Mouse (Mus musculus): ENCODE measurements at regions not wholly inside any gene's neighbourhood (a gene's known extent, or its start where the extent isn't known, plus 50 kb on each side); places are given as distances from the start of the nearest gene placed in this dataset.

DNA sequence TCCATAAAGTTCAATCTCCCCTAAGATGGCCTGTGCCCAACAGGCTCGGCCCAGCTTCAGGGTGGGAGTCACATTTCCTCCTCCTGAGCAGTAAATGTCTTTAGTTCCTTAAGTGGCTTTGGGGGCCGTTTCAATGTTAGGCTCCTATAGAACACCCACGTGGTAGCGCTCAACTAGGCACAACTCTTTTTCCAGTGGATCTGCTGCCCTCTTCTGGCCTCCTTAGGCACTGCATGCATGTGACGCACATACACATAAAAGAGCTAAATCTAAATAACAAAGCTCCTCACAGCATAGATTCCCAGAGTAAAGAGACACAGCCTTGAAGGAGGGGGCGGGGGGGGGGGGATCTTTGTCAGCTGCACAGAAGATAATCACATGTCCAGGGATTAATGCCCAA lies 233.6 kb downstream of the Agtpbp1 start:
- WGBS: 59% methylated on average over 6 of the region's 6 CpGs
- H3K9ac ChIP-seq: no peak overlapping the region
- H3K4me2 ChIP-seq: no peak overlapping the region
- no peak for ATAC-seq (ENCODE audit: low FRiP score)
- H3K9me3 ChIP-seq: peaks cover 2% of the 10 kb centered on the region; the same call in 1 of the 2 replicates
- H3K4me3 ChIP-seq (replicated peaks): no peak overlapping the region
- H3K27me3 ChIP-seq: no peaks in the 10 kb centered on the region
- H3K27ac ChIP-seq: no peak overlapping the region
- no peaks in the 10 kb centered on the region for H3K4me1 ChIP-seq
- H3K36me3 ChIP-seq (replicated peaks): no peaks in the 10 kb centered on the region

DNA sequence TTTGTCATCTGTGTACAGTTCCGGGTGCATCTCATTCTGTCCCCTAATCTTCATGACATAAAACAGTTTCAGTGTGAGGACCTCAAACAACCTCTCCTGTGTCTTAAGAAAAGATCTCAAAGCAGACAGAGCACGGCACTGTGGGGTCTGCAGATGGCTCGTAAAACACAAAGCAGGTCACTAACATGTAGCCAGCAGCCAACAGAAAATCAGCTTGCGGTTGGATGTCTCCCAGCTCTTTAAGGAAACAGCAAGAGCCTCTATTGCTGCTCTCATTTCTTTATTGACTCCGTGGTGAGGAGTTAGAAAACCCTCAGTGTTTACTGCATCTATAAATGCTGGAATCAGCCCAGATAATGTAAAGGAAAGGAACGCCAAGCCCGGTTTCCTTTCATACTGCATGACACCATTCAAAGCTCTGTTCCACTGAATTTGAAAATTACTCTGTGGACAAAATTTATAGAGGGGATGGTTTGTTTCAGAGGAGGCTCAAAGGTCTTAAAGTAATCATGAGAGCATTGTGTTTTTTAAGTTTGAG lies 234.3 kb downstream of the Agtpbp1 start:
- no peak overlapping the region for H3K4me2 ChIP-seq
- 83% methylated on average over 7 of the region's 7 CpGs for WGBS
- H3K9ac ChIP-seq: no peak overlapping the region
- H3K4me3 ChIP-seq (replicated peaks): no peak overlapping the region
- no peaks in the 10 kb centered on the region for H3K4me1 ChIP-seq
- peaks cover 2% of the 10 kb centered on the region; the same call in 1 of the 2 replicates for H3K9me3 ChIP-seq
- no peaks in the 10 kb centered on the region for H3K36me3 ChIP-seq (replicated peaks)
- ATAC-seq (ENCODE audit: low FRiP score): no peak
- H3K27me3 ChIP-seq: no peaks in the 10 kb centered on the region
- H3K27ac ChIP-seq: no peak overlapping the region

DNA sequence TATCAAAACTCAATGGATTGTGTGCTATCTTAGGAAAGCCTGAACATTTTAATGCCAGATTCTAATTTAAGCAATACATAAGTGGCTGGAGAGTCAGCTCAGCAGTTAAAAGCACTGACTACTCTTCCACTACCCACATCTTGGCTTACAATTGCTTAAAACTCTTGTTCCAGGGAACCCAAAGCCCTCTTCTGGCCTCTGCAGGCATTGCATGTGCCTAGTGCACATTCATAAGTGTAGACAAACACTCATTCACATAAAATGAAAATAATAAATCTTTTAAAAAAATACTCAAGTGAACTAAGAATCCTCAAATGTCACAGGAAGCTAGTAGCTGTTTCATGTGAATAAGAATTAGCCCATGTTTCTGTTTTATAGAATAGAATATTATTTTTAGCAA lies 236.5 kb downstream of the Agtpbp1 start:
- ATAC-seq (ENCODE audit: low FRiP score): no peak

DNA sequence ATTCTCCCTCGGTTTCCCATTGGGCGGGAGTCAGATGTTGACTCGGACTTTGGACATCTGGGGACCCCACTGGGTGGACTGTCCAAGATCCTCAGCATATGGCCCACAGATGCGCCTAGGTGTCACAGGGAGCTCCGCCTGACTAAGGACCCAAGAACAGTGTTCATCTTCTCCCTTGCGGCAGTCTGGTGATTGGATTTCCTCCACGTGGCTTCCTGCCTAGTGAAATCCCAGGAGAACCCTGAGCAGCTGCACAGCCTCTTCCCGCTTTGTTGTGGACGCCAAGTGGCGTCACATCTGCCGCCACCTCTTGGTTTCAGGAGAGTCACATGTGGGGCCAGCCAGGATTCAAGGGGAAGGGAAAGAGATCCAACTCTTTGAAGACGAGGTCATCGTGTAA lies 243.2 kb downstream of the Agtpbp1 start:
- H3K27ac ChIP-seq: no peak overlapping the region
- H3K4me2 ChIP-seq: no peak overlapping the region
- H3K9me3 ChIP-seq: no peaks in the 10 kb centered on the region
- no peaks in the 10 kb centered on the region for H3K36me3 ChIP-seq (replicated peaks)
- no peaks in the 10 kb centered on the region; the same call in 1 of the 2 replicates for H3K27me3 ChIP-seq
- no peak overlapping the region for H3K9ac ChIP-seq
- H3K4me3 ChIP-seq (replicated peaks): no peak overlapping the region
- ATAC-seq (ENCODE audit: low FRiP score): no peak
- no peaks in the 10 kb centered on the region for H3K4me1 ChIP-seq
- 90% methylated on average over 13 of the region's 13 CpGs for WGBS

More for the DNA sequence above, 236.5 kb downstream of the Agtpbp1 start:
- H3K27me3 ChIP-seq: no peaks in the 10 kb centered on the region
- no peak overlapping the region for H3K9ac ChIP-seq
- H3K4me3 ChIP-seq (replicated peaks): no peak overlapping the region
- H3K4me1 ChIP-seq: no peaks in the 10 kb centered on the region
- no peak overlapping the region for H3K27ac ChIP-seq
- no peaks in the 10 kb centered on the region for H3K36me3 ChIP-seq (replicated peaks)
- peaks cover 2% of the 10 kb centered on the region; the same call in 1 of the 2 replicates for H3K9me3 ChIP-seq
- H3K4me2 ChIP-seq: no peak overlapping the region

DNA sequence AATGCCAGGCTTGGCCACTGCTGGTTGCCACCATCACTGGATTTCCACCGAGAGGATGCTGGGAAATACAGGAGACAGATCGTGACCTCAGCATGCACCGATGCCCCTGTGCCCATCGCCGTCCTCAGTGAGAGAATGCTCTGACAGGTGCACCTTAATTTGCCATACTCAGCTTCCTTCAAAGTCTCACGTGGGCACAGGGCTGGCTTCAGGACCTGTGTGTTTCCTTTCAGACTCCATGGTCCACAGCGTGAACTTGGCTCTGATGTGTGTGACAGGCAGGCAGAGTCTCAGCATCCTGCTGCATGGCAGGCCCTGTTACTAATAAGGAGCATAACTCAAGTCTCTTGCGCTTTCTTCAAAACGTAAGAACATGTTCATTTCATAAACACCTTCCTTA lies 246.6 kb downstream of the Agtpbp1 start:
- ATAC-seq (ENCODE audit: low FRiP score): no peak
- no peak overlapping the region for H3K4me2 ChIP-seq
- H3K27me3 ChIP-seq: no peaks in the 10 kb centered on the region; the same call in 1 of the 2 replicates
- H3K4me1 ChIP-seq: 0 out of 2 replicates have a peak, but pooled peaks cover 2% of the 10 kb centered on the region
- H3K9me3 ChIP-seq: no peaks in the 10 kb centered on the region
- no peaks in the 10 kb centered on the region for H3K36me3 ChIP-seq (replicated peaks)
- H3K27ac ChIP-seq: no peak overlapping the region
- 94% methylated on average over 9 of the region's 9 CpGs for WGBS
- no peak overlapping the region for H3K9ac ChIP-seq
- H3K4me3 ChIP-seq (replicated peaks): no peak overlapping the region

DNA sequence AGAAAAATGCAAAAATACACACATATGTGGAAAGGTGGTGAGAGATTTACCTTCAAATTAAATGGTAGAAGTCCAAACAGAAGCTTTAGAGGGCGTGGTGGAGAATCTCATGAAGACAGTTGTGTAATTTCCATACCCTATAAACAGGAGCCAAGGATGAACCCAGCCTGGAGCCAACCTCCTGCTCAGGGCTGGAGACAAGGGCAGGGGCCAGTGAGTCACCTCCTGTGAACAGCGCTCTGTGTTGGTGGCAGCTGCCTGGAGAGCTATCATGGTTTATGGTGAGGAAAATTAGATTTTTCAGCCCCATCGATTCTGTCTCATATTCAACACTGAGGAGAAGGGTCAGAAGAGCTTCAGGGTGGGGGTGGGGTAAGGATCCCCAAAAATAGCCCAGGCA lies 261.1 kb downstream of the Agtpbp1 start:
- H3K36me3 ChIP-seq (replicated peaks): no peaks in the 10 kb centered on the region
- ATAC-seq (ENCODE audit: low FRiP score): no peak
- H3K4me1 ChIP-seq: no peaks in the 10 kb centered on the region
- H3K9ac ChIP-seq: no peak overlapping the region
- H3K27ac ChIP-seq: no peak overlapping the region
- no peak overlapping the region for H3K4me2 ChIP-seq
- WGBS: 84% methylated on average over 3 of the region's 3 CpGs
- no peaks in the 10 kb centered on the region for H3K27me3 ChIP-seq
- no peak overlapping the region for H3K4me3 ChIP-seq (replicated peaks)
- no peaks in the 10 kb centered on the region for H3K9me3 ChIP-seq

DNA sequence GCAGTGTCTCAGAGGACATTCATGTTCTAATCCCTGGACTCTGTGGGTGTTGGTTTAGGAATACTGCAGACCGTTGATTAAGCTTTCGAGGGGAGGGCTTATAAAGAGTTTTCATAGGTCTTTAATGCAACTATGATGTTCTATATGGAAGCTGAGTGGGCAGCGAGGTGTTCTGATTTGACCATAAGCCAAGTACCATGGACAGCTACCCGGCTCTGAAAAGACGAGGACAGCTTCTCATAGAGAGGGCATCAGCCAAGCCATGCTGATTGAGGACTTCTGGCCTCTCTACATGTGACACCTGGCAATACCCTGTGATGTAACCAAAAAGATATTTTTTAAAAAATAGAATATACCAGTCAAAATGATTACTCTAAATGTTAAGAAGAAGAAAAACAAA lies 261.6 kb downstream of the Agtpbp1 start:
- Histone ChIP-seq H3K36me3 (replicated peaks) (no peaks in the 10 kb centered on the region), H3K9me3 (no peaks in the 10 kb centered on the region), H3K9ac (no peak overlapping the region), H3K27me3 (no peaks in the 10 kb centered on the region), H3K4me3 (replicated peaks) (no peak overlapping the region), H3K4me2 (no peak overlapping the region), H3K27ac (no peak overlapping the region), H3K4me1 (no peaks in the 10 kb centered on the region)
- 49% methylated on average over 5 of the region's 5 CpGs for WGBS
- ATAC-seq (ENCODE audit: low FRiP score): no peak

DNA sequence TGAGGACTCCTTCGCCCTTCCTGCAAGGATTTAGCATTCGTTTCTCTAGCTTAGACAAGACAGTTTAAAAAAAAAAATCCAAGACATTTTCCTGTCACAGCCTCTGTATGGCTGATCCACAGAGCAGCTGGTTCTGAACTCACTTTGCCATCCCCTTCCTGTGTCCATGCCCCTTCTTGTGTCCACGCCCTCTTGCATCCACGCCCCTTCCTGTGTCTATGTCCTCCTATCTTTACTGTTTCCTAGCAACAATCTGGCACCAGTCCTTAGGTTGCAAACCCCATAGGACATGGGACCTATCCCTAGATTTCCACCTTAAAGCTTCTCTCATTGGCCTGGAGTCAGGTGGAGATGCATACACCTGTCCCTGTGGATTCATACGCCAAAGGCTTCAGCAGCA lies 264.8 kb downstream of the Agtpbp1 start:
- Histone ChIP-seq H3K4me2 (no peak overlapping the region), H3K4me1 (0 out of 2 replicates have a peak, but pooled peaks cover 2% of the 10 kb centered on the region), H3K36me3 (replicated peaks) (no peaks in the 10 kb centered on the region), H3K27ac (no peak overlapping the region), H3K27me3 (peaks cover 4% of the 10 kb centered on the region; the same call in 1 of the 2 replicates), H3K9ac (no peak overlapping the region), H3K9me3 (no peaks in the 10 kb centered on the region), H3K4me3 (replicated peaks) (no peak overlapping the region)
- WGBS: 95% methylated on average over 5 of the region's 5 CpGs
- no peak for ATAC-seq (ENCODE audit: low FRiP score)

DNA sequence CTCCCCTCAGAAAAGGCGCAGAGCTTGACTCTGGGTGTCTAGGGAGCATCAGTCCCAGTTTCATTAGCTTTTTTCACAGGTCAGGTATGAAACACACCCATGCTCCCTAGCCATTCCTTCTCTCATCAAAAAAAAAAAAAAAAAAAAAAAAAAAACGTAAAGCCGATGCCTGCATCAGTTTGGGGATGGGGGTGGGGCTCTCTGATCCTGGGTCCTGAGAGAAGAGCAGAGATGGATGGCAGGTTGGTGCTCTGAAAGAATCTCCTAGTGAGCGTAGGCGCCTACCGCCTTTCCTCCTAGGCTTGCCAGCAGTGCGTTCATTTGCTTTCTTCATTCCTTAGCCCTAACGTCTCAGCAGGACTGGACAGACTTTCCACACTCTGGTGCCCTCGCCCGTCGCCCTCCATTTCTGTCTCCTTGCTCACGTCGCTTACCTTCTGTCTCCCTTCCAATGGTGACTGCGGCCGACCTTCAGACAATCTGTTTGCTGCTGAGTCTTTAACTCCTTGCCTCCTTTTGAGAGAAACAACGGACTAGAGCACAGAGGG lies 267.5 kb downstream of the Agtpbp1 start:
- Histone ChIP-seq H3K4me3 (replicated peaks) (no peak overlapping the region), H3K36me3 (replicated peaks) (no peaks in the 10 kb centered on the region), H3K9me3 (no peaks in the 10 kb centered on the region), H3K4me2 (no peak overlapping the region), H3K9ac (no peak overlapping the region), H3K27me3 (peaks cover 4% of the 10 kb centered on the region; the same call in 1 of the 2 replicates), H3K4me1 (0 out of 2 replicates have a peak, but pooled peaks cover 2% of the 10 kb centered on the region), H3K27ac (no peak overlapping the region)
- WGBS: 75% methylated on average over 16 of the region's 16 CpGs
- no peak for ATAC-seq (ENCODE audit: low FRiP score)

DNA sequence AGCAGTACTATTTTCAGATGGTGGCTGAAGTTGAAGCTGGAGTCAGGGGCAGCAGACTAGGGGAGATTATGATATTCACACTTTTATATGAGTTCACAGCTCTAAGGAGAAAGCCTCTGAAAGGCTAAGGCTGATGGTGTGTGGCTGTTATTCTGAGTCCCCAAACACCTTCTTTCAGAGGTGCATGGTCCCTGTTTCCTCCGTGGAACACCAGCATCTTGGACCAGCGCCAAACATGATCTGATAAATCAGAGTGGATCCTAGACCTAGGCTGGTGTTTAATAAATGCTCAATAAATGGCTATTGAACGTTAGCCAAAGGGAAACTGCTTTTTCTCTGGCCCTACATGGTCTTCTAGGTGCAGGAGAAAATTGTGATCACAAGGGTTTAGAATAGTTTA lies 269.2 kb downstream of the Agtpbp1 start:
- Histone ChIP-seq H3K9ac (no peak overlapping the region), H3K4me3 (replicated peaks) (no peak overlapping the region), H3K36me3 (replicated peaks) (no peaks in the 10 kb centered on the region), H3K4me2 (no peak overlapping the region), H3K4me1 (0 out of 2 replicates have a peak, but pooled peaks cover 2% of the 10 kb centered on the region), H3K27ac (no peak overlapping the region), H3K9me3 (no peaks in the 10 kb centered on the region), H3K27me3 (peaks cover 4% of the 10 kb centered on the region; the same call in 1 of the 2 replicates)
- 67% methylated on average over 3 of the region's 3 CpGs for WGBS
- ATAC-seq (ENCODE audit: low FRiP score): no peak

DNA sequence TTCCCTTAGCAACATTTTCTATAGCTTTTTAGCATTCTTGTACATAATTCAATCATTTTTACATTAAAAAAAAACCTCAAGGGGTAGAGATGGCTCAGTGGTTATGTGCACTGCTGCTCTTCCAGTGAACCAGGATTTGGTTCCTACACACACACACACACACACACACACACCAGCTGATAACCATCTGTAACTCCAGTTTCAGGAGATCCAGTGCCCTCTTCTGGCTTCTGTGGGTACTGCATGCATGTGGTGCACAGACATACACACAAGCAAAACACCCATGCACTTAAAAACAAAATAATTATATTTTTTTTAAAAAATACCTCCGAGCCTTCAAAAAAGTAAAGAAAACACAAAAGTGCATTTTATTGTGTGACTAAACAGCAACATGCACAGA lies 270.6 kb downstream of the Agtpbp1 start:
- Histone ChIP-seq H3K36me3 (replicated peaks) (no peaks in the 10 kb centered on the region), H3K9me3 (no peaks in the 10 kb centered on the region)
- ATAC-seq (ENCODE audit: low FRiP score): no peak

DNA sequence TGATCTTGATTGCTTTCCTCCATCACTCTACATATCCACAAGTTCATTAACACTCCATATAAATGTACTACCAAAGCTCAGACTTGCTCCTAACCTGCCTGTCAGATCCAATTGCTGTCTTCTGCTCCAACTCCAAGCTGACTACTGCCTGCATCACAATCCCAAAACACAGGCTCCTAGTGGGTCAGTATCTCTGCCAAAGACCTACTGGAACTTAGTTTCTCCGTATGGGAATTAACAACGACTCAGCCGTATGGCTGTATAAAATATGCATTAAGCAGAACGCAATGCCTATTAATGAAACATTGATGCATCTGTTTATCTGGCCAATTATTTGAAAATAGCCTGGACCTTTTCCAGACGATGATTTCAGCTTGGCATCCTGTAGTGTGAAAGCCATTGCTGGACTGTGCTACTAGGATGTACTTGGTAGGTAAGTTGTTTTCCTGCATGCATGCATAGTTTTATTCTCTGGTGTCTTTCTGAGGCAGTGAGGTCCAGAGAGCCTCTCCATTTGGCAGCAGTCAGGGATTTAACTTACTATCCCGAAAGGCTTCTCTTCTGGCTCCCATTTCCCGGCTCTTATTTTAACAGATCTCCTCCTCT lies 271.2 kb downstream of the Agtpbp1 start:
- no peak overlapping the region for H3K9ac ChIP-seq
- 0 out of 2 replicates have a peak, but pooled peaks cover 2% of the 10 kb centered on the region for H3K4me1 ChIP-seq
- no peak overlapping the region for H3K4me3 ChIP-seq (replicated peaks)
- H3K9me3 ChIP-seq: no peaks in the 10 kb centered on the region
- no peaks in the 10 kb centered on the region for H3K36me3 ChIP-seq (replicated peaks)
- ATAC-seq (ENCODE audit: low FRiP score): no peak
- WGBS: 93% methylated on average over 7 of the region's 7 CpGs
- no peak overlapping the region for H3K27ac ChIP-seq
- H3K27me3 ChIP-seq: peaks cover 4% of the 10 kb centered on the region; the same call in 1 of the 2 replicates
- no peak overlapping the region for H3K4me2 ChIP-seq

More for the DNA sequence above, 270.6 kb downstream of the Agtpbp1 start:
- H3K27ac ChIP-seq: no peak overlapping the region
- H3K4me2 ChIP-seq: no peak overlapping the region
- no peak overlapping the region for H3K9ac ChIP-seq
- H3K27me3 ChIP-seq: peaks cover 4% of the 10 kb centered on the region; the same call in 1 of the 2 replicates
- H3K4me3 ChIP-seq (replicated peaks): no peak overlapping the region
- H3K4me1 ChIP-seq: 0 out of 2 replicates have a peak, but pooled peaks cover 2% of the 10 kb centered on the region
- WGBS: 74% methylated on average over 1 of the region's 1 CpGs

DNA sequence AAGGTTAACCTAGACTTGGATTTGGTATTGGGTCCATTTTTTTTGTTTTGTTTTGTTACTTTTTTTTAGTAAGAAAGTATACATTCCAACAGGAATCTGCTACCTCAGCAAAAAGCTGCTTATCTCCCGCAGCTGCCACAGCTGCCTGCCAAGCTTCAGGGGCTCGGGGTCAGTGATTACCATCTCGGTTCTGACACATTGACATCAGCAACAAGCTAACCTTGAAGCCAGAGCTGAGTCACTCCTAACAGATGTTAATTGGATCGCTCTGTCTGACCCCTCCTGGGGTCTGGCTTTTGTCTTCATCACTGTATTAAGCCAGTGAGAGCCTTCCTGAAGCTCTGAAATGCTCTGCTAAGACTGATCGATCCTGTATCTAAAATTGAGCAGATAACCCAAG lies 292.1 kb downstream of the Agtpbp1 start:
- Histone ChIP-seq H3K4me2 (no peak overlapping the region), H3K9ac (no peak overlapping the region), H3K9me3 (no peaks in the 10 kb centered on the region), H3K4me3 (replicated peaks) (no peak overlapping the region), H3K27ac (no peak overlapping the region), H3K4me1 (peaks cover 9% of the 10 kb centered on the region; the same call in 1 of the 2 replicates), H3K36me3 (replicated peaks) (no peaks in the 10 kb centered on the region), H3K27me3 (no peaks in the 10 kb centered on the region)
- 5% methylated on average over 5 of the region's 5 CpGs for WGBS
- no peak for ATAC-seq (ENCODE audit: low FRiP score)

Measured in forebrain, embryonic 12.5 days (tissue).